Mouse (Mus musculus): ENCODE results near the gene Chd5.

DNA sequence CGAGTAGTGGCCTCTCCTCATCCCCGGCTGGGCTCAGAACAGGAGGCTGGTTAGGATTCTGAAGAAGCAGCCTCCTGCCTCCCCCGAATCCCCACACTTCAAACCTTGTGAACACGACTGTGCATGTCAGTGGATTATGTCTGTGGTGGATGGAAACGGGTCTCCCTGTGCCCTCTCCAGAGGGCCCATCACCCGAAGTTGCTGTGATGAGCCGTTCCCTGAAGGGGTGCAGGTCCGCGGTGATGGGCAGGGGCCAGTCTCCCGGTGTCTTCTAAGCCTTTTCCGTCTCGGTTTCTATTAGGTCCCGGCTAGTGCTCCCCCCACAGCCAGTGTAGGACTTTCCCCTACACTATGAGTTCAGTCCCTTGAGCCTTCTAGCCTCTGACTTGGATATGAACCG lies 39.6 kb upstream of the Chd5 start:
- TF ChIP-seq CTCF (IDR thresholded peaks at IDR 0.05; ENCODE audit: low read depth): no peak
- TF ChIP-seq EP300 (IDR thresholded peaks at IDR 0.05; ENCODE audit: low read depth): no peak

All from heart, postnatal 0 days (tissue).